Mouse (Mus musculus) monocyte, adult 5-6 weeks (primary cell): ENCODE results near the gene 1700028K03Rik. TPM values are rescaled to one million over a fixed set of nuclear protein-coding genes. Genes with fewer than 3 reads are reported as not detected.
A peak's percentile ranks its signal among the peaks of the same experiment; 100 is the strongest.

Experiments
- ATAC-seq: fragments of 153-309, 156-312 bp; replicated peaks from 2 replicates; pipeline ENCODE4 v1.8.0; 2017; ENCODE audit warnings: mild to moderate bottlenecking; ENCODE audit not compliant: low TSS enrichment, insufficient number of reproducible peaks, severe bottlenecking, poor library complexity, low FRiP score
- total RNA-seq: library from RNA; stranded (forward); fragments of 200-1000, 200-491, 200-594 nt; gene quantifications from 3 replicates; pipeline ENCODE4 v1.2.3, GENCODE M21; 2017

The 1700028K03Rik gene
- total RNA-seq, 1 experiment from 2014 or later, result not detected

DNA sequence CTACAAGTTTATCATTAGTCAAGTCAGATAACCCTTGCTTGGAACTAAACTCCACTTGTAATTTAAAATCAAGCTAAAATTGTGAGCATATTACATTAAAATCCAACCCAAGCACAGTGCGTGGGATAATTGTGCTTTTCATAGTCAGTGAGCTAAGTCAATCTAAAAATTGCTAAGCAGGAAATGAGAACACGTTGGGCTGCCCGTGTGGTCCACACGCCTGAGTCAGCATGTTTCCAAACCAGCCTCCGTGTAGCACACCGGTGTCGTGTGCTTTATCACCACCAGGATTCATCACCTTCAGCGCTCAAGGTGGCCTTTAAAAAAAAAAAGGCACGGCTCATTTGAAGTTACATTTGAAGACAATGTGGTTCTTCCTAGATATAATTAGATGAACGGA, 10.2 kb upstream of the 1700028K03Rik start:
- ATAC-seq, result no peak

- no peak for ATAC-seq
These were observed 5.7 kb upstream of the 1700028K03Rik start for GRCm38 (mm10) chr5:107528856-107529255.

DNA sequence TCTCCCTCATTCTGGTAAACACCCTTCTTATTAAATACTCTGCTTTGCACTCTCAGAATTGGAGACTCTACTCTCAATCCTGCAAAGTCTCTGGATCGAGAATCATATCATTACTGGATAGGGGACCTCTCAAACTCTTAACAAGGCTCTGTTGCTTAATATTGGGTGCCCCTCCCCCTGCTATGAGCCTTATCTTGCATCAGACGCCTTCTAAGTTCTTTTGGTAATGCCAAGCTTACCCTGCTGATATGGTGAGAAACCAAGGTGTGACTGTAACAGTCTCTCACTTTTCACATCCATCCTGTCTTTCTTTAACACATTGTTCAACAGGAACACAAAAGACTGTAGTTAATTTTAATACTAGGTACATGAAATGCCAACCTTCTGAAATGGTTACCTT, 919 bp upstream of the 1700028K03Rik start:
- ATAC-seq, result no peak

- ATAC-seq, result no peak
These were observed 7.2 kb downstream of the 1700028K03Rik start for GRCm38 (mm10) chr5:107541696-107542095.

DNA sequence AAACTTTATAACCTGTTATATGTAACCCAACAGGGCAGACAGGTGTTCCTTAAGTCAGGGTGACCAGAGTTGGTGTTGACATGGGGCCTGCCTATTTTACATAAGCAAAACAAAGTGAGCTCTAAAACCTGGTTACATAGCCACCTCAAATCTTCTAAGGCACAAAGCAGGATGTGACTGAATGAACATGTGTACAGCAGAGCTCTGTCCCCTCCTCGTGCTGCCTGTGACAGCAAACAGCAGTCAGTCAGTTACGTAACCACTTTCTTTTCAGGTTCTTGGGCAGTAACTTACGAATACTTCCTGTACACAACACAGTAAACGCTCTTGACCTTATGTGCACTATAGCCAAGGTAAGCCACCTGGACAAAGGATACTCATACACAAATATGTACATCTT, 11.4 kb downstream of the 1700028K03Rik start:
- no peak for ATAC-seq

- ATAC-seq, result no peak
These were observed 13.4 kb downstream of the 1700028K03Rik start for GRCm38 (mm10) chr5:107547955-107548354.

DNA sequence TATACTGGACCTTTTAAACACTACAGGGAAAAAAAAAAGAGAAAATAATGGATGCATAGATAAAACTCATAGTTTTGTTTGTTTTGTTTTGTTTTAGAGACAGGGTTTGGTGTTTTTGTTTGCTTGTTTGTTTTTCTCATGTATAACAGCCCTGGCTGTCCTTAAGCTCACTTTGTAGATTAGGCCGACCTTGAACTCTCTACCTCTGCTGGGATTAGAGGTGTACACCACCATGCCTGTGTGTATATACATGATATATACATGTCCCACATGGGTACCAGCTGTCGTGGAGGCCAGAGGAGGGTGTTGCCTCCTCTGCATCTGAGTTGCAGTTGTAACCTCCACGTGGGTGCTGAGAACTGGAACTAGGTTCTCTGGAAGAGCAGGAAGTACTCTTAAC, 13.9 kb downstream of the 1700028K03Rik start:
- no peak for ATAC-seq

- ATAC-seq, result no peak
These were observed 19.8 kb downstream of the 1700028K03Rik start for GRCm38 (mm10) chr5:107554336-107554735.

DNA sequence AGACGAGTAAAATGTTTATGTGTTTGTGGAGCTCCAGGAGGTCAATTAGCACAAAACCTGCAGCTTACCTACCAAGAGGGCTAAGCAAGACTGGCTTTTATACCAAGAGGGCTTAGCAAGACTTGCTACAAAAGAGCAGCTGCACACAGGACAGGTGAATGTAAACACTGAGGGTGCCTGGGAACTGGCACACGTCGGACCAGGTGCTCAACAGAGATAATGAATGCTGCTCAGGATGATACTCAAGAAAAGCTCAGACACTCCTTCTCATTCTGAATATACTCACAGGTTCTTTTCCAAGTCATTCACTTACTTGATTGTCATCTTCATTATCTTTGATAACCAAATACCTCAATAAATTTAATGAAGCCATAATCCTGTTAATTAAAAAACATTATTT, 22.5 kb downstream of the 1700028K03Rik start:
- ATAC-seq, result no peak

GRCm38 (mm10) chr5:107569148-107569547, 34.6 kb downstream of the 1700028K03Rik start:
- ATAC-seq, result no peak

DNA sequence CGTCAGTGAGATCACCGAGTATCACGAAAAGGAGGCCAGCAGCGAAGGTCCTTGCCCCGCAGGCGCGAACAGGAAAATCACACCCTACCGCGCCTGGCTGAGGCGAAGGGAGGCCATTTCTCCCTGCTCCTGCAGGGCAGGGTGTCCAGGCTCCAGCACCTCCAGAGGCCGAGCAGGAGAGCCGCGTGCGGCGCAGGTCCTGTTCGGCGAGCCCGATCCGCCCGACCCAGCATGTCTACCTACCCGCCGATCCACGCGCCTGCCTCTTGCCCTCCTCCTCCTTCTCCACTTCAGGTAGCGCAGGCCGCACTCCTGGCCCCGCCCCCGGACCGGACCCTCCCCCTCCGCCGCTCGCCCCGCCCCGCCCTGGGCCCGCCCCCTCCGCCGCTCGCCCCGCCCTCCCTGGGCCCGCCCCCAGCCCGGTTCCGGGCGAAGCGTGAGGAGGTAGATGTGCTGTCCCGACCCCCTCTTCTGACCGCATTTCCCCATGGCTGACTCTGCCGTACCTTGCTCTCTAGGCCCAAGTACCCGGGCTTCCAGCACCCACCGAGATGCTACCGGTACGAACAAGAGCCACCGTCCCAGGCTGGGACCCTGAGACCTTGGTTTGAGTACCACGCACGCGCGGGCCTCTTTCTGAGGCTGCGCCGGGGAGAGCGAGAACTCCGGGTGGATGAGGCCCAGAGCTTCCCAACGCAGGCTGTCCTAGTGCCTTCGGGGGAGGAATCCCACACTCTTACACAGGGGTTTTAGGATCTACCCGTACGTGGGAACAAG, 63.0 kb downstream of the 1700028K03Rik start, which contains the start of the genes Rpap2 and Glmn:
TSS of gene Rpap2 (plus strand) at position 73 of the 777 bp plus-strand sequence.
TSS of gene Glmn (minus strand) at position 588 of the 777 bp plus-strand sequence.
- ATAC-seq, result peak; percentile 82

DNA sequence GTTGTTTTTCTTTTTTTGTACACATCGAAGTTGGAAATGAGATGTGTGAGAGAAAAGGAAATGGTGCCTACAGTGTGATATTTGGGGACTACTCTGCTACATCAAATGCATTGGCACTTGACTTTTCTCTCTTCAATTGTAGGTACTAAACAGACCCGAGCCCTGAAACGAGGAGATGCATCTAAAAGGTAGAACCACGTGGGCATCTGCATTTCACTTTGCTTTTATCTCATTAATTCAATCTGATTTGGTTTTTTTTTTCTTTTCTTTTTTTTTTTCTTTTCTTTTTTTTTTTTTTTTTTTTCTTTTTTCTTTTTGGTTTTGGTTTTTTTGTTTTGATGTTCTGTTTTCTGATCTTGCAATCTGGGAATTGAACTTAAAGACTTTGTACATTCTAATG, 63.9 kb downstream of the 1700028K03Rik start:
- no peak for ATAC-seq

Other genes with a start within 250 kb of the 1700028K03Rik start
- gene Tgfbr3, start 245.1 kb upstream of the 1700028K03Rik start, total RNA-seq, result 24.6 to 31.2 TPM (median 27.4 TPM) in 3 replicates
- gene Brdt, start 203.6 kb upstream of the 1700028K03Rik start, total RNA-seq, result 0.29 to 1.1 TPM (median 0.32 TPM) in 3 replicates
- gene Ephx4, start 132.0 kb upstream of the 1700028K03Rik start, total RNA-seq, result not detected in 3 replicates
- not detected in 3 replicates for gene Lpcat2b, start 103.2 kb upstream of the 1700028K03Rik start, total RNA-seq
- gene Btbd8, start 96.7 kb upstream of the 1700028K03Rik start, total RNA-seq, result 4.3 to 6.7 TPM (median 4.9 TPM) in 3 replicates
- 0.58 to 1.3 TPM (median 0.76 TPM) in 3 replicates for gene Gm42669, start 27.1 kb upstream of the 1700028K03Rik start, total RNA-seq
- gene Rpap2, start 62.7 kb downstream of the 1700028K03Rik start, total RNA-seq, result 13.2 to 30.6 TPM (median 14.8 TPM) in 3 replicates
- 1.2 to 11.4 TPM (median 10.2 TPM) in 3 replicates for gene Glmn, start 63.2 kb downstream of the 1700028K03Rik start, total RNA-seq
- 3.3 to 15.9 TPM (median 3.8 TPM) in 3 replicates for gene Gfi1, start 191.3 kb downstream of the 1700028K03Rik start, total RNA-seq